Mouse (Mus musculus): Measurements from ENCODE around the gene Otor.

The Otor gene

DNA sequence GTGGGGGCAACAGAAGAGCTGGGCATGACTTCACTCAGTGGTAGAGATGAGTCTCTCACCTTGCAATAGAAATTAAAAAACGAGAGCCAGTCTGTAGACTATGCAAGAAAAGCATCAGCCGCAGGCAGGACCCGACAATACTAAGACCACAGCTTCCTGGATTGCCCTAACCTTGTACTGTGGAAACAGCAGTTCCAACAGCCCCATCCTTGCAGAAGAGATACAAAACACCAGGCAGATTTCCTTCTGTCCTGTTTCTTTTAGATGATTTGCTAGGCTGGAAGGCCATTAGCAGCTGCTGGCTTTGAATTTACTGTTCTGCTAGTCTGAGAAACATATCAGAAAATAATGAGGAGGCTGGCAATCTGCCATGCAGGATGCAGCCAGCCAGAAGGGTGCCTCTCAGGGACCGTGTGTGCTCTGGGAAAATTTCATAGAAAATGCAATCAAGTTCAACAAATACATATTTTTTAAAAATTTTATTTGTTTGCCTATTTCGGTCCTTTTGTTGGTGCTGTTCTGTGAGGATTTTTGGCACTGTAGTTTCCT, 52.9 kb downstream of the Otor start:
- DNase-seq (ENCODE audit: low read depth), result no peak
